Mouse (Mus musculus): ENCODE data around the gene Zfp771. TPM values are rescaled to one million over a fixed set of nuclear protein-coding genes. Genes with fewer than 3 reads are reported as not detected.

The Zfp771 gene
- polyA plus RNA-seq, 1 experiment from 2014 or later = 41.0 TPM

GRCm38 (mm10) chr7:127280092-127280491 lies 36.0 kb downstream of the Zfp771 start:
- 60% methylated on average over 3 of the region's 3 CpGs for WGBS
- no peak for ATAC-seq
- Histone ChIP-seq H3K9ac (no peak overlapping the region), H3K36me3 (no peaks in the 10 kb centered on the region), H3K4me3 (replicated peaks) (no peak overlapping the region), H3K4me1 (replicated peaks) (peaks cover 15% of the 10 kb centered on the region; the same call in 1 of the 2 replicates), H3K27me3 (replicated peaks) (no peaks in the 10 kb centered on the region), H3K9me3 (no peaks in the 10 kb centered on the region), H3K4me2 (replicated peaks) (no peak overlapping the region), H3K27ac (no peak overlapping the region)

- Histone ChIP-seq H3K4me1 (replicated peaks) (peaks cover 15% of the 10 kb centered on the region; the same call in 1 of the 2 replicates), H3K4me3 (replicated peaks) (no peak overlapping the region), H3K27me3 (replicated peaks) (no peaks in the 10 kb centered on the region), H3K9me3 (no peaks in the 10 kb centered on the region), H3K4me2 (replicated peaks) (no peak overlapping the region), H3K27ac (no peak overlapping the region), H3K36me3 (no peaks in the 10 kb centered on the region), H3K9ac (no peak overlapping the region)
- WGBS = 47% methylated on average over 4 of the region's 4 CpGs
- ATAC-seq = no peak
Measured at GRCm38 (mm10) chr7:127281114-127281513, 37.0 kb downstream of the Zfp771 start.

GRCm38 (mm10) chr7:127282190-127282589 lies 38.1 kb downstream of the Zfp771 start:
- no peak overlapping the region for H3K9ac ChIP-seq
- no peak overlapping the region for H3K27ac ChIP-seq
- no peak overlapping the region for H3K4me3 ChIP-seq (replicated peaks)
- H3K4me1 ChIP-seq (replicated peaks) = peaks cover 15% of the 10 kb centered on the region; the same call in 1 of the 2 replicates
- no peak for ATAC-seq
- WGBS = 81% methylated on average over 2 of the region's 2 CpGs
- H3K36me3 ChIP-seq = no peaks in the 10 kb centered on the region
- H3K27me3 ChIP-seq (replicated peaks) = no peaks in the 10 kb centered on the region
- H3K9me3 ChIP-seq = no peaks in the 10 kb centered on the region
- no peak overlapping the region for H3K4me2 ChIP-seq (replicated peaks)

- WGBS = 79% methylated on average over 5 of the region's 10 CpGs
- no peaks in the 10 kb centered on the region for H3K36me3 ChIP-seq
- no peak for ATAC-seq
Measured at GRCm38 (mm10) chr7:127285154-127285553, 41.1 kb downstream of the Zfp771 start.

GRCm38 (mm10) chr7:127287940-127288339 lies 43.9 kb downstream of the Zfp771 start:
- no peak for ATAC-seq
- no peaks in the 10 kb centered on the region for H3K27me3 ChIP-seq (replicated peaks)
- no peaks in the 10 kb centered on the region for H3K9me3 ChIP-seq
- H3K36me3 ChIP-seq = no peaks in the 10 kb centered on the region
- no peak overlapping the region for H3K9ac ChIP-seq
- H3K27ac ChIP-seq = no peak overlapping the region
- no peaks in the 10 kb centered on the region for H3K4me1 ChIP-seq (replicated peaks)
- H3K4me2 ChIP-seq (replicated peaks) = no peak overlapping the region
- H3K4me3 ChIP-seq (replicated peaks) = no peak overlapping the region
- 79% methylated on average over 1 of the region's 1 CpGs for WGBS

More at GRCm38 (mm10) chr7:127285154-127285553, 41.1 kb downstream of the Zfp771 start:
- Histone ChIP-seq H3K27me3 (replicated peaks) (no peaks in the 10 kb centered on the region), H3K4me2 (replicated peaks) (no peak overlapping the region), H3K4me1 (replicated peaks) (0 out of 2 replicates have a peak, but pooled peaks cover under 1% of the 10 kb centered on the region), H3K9me3 (no peaks in the 10 kb centered on the region), H3K27ac (no peak overlapping the region), H3K4me3 (replicated peaks) (no peak overlapping the region), H3K9ac (no peak overlapping the region)

- no peak overlapping the region for H3K4me2 ChIP-seq (replicated peaks)
- H3K4me3 ChIP-seq (replicated peaks) = no peak overlapping the region
- H3K9me3 ChIP-seq = no peaks in the 10 kb centered on the region
- no peaks in the 10 kb centered on the region for H3K27me3 ChIP-seq (replicated peaks)
- no peak overlapping the region for H3K27ac ChIP-seq
- no peaks in the 10 kb centered on the region for H3K36me3 ChIP-seq
- H3K9ac ChIP-seq = no peak overlapping the region
- 78% methylated on average over 2 of the region's 2 CpGs for WGBS
- no peak for ATAC-seq
- H3K4me1 ChIP-seq (replicated peaks) = no peaks in the 10 kb centered on the region
Measured at GRCm38 (mm10) chr7:127289306-127289705, 45.2 kb downstream of the Zfp771 start.

- no peaks in the 10 kb centered on the region for H3K4me1 ChIP-seq (replicated peaks)
- no peaks in the 10 kb centered on the region for H3K9me3 ChIP-seq
- ATAC-seq = no peak
- H3K4me2 ChIP-seq (replicated peaks) = no peak overlapping the region
- no peaks in the 10 kb centered on the region for H3K27me3 ChIP-seq (replicated peaks)
- no peaks in the 10 kb centered on the region for H3K36me3 ChIP-seq
- 74% methylated on average over 8 of the region's 8 CpGs for WGBS
- no peak overlapping the region for H3K4me3 ChIP-seq (replicated peaks)
- H3K9ac ChIP-seq = no peak overlapping the region
- H3K27ac ChIP-seq = no peak overlapping the region
Measured at GRCm38 (mm10) chr7:127290142-127290541, 46.1 kb downstream of the Zfp771 start.

- no peak within 1 kb of the TSS for H3K4me3 ChIP-seq (replicated peaks)
- WGBS = 77% methylated on average over 11 of the region's 11 CpGs
- H3K27ac ChIP-seq = no peak within 1 kb of the TSS
- H3K9me3 ChIP-seq = no peaks in the 10 kb centered on the region
- no peak for ATAC-seq
- H3K9ac ChIP-seq = no peak within 1 kb of the TSS
- H3K4me2 ChIP-seq (replicated peaks) = no peak within 1 kb of the TSS
- no peaks in the 10 kb centered on the region for H3K36me3 ChIP-seq
- H3K4me1 ChIP-seq (replicated peaks) = no peaks in the 10 kb centered on the region
- H3K27me3 ChIP-seq (replicated peaks) = no peaks in the 10 kb centered on the region
Measured at GRCm38 (mm10) chr7:127296098-127296497, 52.0 kb downstream of the Zfp771 start, which contains the start of gene Itgal. Gene Itgal (plus strand): TSS chr7:127296260.

- H3K4me1 ChIP-seq (replicated peaks) = no peaks in the 10 kb centered on the region
- ATAC-seq = no peak
- H3K27ac ChIP-seq = no peak overlapping the region
- H3K36me3 ChIP-seq = no peaks in the 10 kb centered on the region
- WGBS = 82% methylated on average over 5 of the region's 5 CpGs
- no peak overlapping the region for H3K4me3 ChIP-seq (replicated peaks)
- no peaks in the 10 kb centered on the region for H3K9me3 ChIP-seq
- H3K27me3 ChIP-seq (replicated peaks) = no peaks in the 10 kb centered on the region
- no peak overlapping the region for H3K4me2 ChIP-seq (replicated peaks)
- no peak overlapping the region for H3K9ac ChIP-seq
Measured at GRCm38 (mm10) chr7:127296786-127297555, 52.9 kb downstream of the Zfp771 start.

GRCm38 (mm10) chr7:127297586-127298193 lies 53.6 kb downstream of the Zfp771 start:
- no peak overlapping the region for H3K4me3 ChIP-seq (replicated peaks)
- H3K27ac ChIP-seq = no peak overlapping the region
- H3K4me2 ChIP-seq (replicated peaks) = no peak overlapping the region
- no peaks in the 10 kb centered on the region for H3K36me3 ChIP-seq
- H3K27me3 ChIP-seq (replicated peaks) = no peaks in the 10 kb centered on the region
- 84% methylated on average over 5 of the region's 5 CpGs for WGBS
- no peak overlapping the region for H3K9ac ChIP-seq
- H3K4me1 ChIP-seq (replicated peaks) = no peaks in the 10 kb centered on the region
- H3K9me3 ChIP-seq = no peaks in the 10 kb centered on the region
- no peak for ATAC-seq
